Mouse (Mus musculus): ENCODE data around the gene F2rl2. TPM values are rescaled to one million over a fixed set of nuclear protein-coding genes. Genes with fewer than 3 reads are reported as not detected.
A peak's percentile ranks its signal among the peaks of the same experiment; 100 is the strongest.

The F2rl2 gene
- polyA plus RNA-seq, 1 experiment from 2014 or later, result 0.52 TPM

DNA sequence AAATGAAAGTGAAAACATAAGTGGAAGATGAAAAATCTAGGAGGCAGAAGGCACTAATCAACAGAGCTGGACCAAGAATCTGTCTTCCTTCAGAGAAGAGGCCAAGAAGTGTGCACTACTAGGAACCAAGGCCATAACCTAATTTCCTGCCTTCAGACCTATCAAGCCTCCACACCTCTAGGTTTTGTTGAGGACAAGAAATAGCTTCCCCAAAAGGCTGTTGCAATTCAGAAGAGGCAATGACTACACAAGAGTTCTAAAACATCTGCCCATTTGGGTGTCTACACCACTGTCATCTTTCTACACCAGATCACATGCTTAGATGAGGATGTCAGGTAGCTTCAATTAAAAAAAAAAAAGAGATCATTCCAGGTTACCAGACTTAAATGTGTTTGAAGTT lies 15.4 kb downstream of the F2rl2 start:
- Histone ChIP-seq H3K4me2 (no peak overlapping the region), H3K4me3 (replicated peaks) (no peak overlapping the region), H3K36me3 (no peaks in the 10 kb centered on the region), H3K9me3 (replicated peaks) (no peaks in the 10 kb centered on the region), H3K27ac (no peak overlapping the region), H3K9ac (no peak overlapping the region), H3K4me1 (no peaks in the 10 kb centered on the region), H3K27me3 (no peaks in the 10 kb centered on the region)
- ATAC-seq (replicated peaks; ENCODE audit: low FRiP score), result no peak

DNA sequence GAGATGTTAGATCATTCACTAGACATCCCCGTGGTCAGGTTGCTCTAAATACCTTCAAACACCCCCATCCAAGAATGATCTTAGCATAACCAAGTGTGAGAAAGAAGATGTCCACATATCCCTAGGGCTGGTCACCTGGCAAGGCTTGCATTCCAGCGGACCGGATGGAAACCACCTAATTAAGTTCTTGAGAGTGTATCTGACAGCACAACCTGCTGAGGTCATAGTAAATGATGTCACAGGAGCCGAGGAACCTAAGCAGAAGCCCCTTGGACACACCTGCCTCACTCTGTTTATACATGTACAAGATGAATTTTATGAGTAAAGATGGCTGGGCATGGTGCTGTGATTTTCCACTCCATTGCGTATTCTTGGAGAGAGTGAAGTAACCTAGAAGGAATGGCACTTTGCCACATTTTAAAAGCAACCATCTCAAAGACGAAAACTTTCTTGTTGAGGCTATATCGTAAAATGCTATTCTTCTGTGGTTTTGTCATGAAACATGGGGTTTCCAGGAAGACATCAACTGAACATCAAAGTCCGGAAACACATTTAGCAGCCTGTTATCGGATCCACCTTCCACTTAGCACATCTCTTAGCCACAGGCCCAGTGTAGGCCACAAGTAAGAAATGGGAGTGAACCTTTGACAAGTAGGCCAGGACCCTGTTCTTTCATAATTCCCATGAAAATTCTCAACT lies 16.1 kb downstream of the F2rl2 start:
- Histone ChIP-seq H3K27ac (no peak overlapping the region), H3K9ac (no peak overlapping the region), H3K4me2 (no peak overlapping the region), H3K27me3 (no peaks in the 10 kb centered on the region), H3K4me3 (replicated peaks) (no peak overlapping the region), H3K9me3 (replicated peaks) (no peaks in the 10 kb centered on the region), H3K36me3 (no peaks in the 10 kb centered on the region), H3K4me1 (no peaks in the 10 kb centered on the region)
- WGBS, result 85% methylated on average over 9 of the region's 9 CpGs
- ATAC-seq (replicated peaks; ENCODE audit: low FRiP score), result no peak

DNA sequence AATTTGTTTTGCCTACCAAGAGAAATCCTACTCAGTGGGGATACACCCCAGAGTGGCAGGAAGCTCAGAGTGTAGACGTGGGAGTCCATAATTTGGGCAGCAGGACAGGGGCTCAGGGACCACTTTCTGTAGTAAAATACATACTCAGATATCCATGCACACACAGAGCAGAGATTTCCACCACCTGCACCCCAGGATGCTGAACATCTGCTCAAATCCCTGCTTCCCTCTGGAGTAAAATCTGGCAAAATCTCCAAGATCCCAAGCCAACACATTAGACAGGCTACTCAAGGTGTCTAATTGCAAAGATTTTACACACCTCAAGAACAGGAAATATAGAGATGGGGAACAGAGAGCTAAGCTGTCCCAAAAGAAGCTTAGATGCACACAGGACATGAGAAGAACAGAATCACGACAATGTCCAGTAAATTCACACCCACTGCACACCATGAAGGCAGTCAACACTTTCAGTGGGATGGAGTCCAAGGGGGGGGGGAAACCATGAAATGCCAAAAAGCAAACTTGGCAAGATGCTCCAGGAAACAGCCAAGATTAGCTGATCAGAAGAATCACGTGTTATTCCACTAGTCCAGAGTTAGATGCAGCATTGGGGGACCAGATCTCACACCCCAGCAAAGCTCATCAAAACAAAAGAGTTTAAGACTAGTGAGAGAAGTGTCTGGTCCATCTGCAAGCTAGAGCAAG lies 17.8 kb downstream of the F2rl2 start:
- Histone ChIP-seq H3K36me3 (no peaks in the 10 kb centered on the region), H3K27me3 (no peaks in the 10 kb centered on the region), H3K9ac (no peak overlapping the region), H3K9me3 (replicated peaks) (no peaks in the 10 kb centered on the region), H3K4me2 (no peak overlapping the region), H3K4me1 (no peaks in the 10 kb centered on the region), H3K4me3 (replicated peaks) (no peak overlapping the region), H3K27ac (no peak overlapping the region)
- ATAC-seq (replicated peaks; ENCODE audit: low FRiP score), result no peak
- WGBS, result 66% methylated on average over 3 of the region's 3 CpGs

DNA sequence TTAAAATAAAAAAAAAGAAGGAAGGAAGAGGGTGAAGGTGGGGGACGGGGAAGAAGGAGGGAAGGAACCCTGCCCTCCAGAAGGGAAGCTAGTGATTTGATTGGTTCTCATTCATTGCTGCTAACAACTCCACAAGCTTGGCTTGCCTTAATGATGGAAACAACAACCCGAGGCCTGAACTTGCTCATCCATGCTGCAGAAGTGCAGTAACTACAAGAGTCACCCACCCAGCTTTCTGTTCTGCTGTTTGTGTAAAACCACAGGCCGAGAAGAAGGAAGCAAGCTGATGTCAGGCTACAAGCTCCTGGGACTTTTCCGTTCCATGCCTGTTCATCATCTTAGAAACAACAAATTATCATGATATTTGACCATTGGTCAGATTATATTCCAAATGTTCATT lies 18.7 kb downstream of the F2rl2 start:
- no peak overlapping the region for H3K4me3 ChIP-seq (replicated peaks)
- ATAC-seq (replicated peaks; ENCODE audit: low FRiP score), result no peak
- WGBS, result 73% methylated on average over 4 of the region's 4 CpGs
- no peaks in the 10 kb centered on the region for H3K36me3 ChIP-seq
- H3K9me3 ChIP-seq (replicated peaks), result no peaks in the 10 kb centered on the region
- no peaks in the 10 kb centered on the region for H3K27me3 ChIP-seq
- 0 out of 2 replicates have a peak, but pooled peaks cover 3% of the 10 kb centered on the region for H3K4me1 ChIP-seq
- H3K4me2 ChIP-seq, result no peak overlapping the region
- H3K27ac ChIP-seq, result no peak overlapping the region
- no peak overlapping the region for H3K9ac ChIP-seq

DNA sequence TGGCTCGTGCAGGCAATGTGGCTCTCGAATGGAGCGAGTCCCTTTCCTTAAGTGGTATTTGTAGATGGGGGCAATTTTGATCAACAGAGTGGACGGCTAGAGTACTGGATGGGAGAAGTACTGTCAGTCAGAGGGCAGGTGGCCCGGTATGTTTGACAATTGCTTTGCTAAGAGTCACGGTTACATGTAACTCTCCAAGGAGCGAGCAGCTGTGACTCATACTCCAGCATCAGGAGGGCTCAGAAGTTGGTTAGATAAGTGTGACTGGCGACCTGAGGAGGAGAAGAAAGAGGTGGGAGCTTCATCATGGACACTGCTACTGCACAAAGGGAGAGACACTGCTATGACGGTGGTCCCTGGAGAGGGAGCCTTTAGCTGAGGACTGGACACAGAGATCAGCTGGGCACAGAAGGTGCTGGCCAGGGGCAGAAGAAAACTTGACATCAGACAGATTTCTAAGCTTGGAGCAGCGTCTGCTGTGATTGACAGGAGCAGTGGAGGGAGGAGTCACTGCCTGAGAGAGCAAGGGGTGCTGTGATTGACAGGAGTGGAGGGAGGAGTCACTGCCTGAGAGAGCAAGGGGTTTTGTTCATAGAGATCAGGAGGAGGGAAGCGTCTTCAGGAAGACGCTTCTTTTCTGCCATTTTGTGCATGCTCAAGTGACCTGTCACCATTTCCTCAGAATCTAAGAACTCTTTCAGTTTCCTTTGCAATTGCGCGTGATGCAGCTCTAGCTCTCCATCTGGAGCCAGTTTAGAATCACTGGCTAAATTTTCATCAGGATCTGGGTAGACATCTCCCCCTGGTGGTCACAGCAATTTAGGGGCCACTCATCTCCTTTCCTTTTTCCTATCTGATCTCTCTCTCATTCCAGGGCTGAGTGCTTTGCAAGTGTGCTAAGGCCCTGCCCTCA lies 22.9 kb downstream of the F2rl2 start:
- peak; percentile 71 for ATAC-seq (replicated peaks; ENCODE audit: low FRiP score)
- Histone ChIP-seq H3K4me3 (replicated peaks) (peak overlapping the region; percentile 35), H3K9me3 (replicated peaks) (no peaks in the 10 kb centered on the region), H3K4me2 (peak overlapping the region; percentile 58), H3K27ac (no peak overlapping the region), H3K4me1 (0 out of 2 replicates have a peak, but pooled peaks cover 3% of the 10 kb centered on the region), H3K27me3 (no peaks in the 10 kb centered on the region), H3K36me3 (no peaks in the 10 kb centered on the region), H3K9ac (no peak overlapping the region)
- WGBS, result 58% methylated on average over 14 of the region's 14 CpGs

DNA sequence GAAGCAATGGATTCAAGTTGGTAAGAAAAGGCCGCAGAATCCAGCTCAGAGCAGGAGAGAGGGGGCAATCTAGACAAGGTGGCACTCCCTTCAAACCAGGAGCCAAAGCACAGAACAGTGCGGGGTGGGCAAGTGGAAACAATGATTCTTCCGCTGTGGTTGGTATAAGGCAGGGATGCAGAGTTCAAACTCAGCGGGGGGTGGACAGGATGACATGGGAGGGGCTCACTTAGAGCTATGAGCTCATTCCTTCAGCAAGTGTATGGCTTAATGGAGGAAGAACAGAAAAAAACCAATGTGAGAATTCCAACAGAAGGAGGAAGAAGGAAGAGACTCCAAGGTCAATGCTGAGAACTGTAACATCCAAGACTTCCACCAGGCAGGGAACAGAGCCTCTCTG lies 33.8 kb downstream of the F2rl2 start:
- Histone ChIP-seq H3K27ac (no peak overlapping the region), H3K4me3 (replicated peaks) (no peak overlapping the region), H3K9me3 (replicated peaks) (no peaks in the 10 kb centered on the region), H3K27me3 (no peaks in the 10 kb centered on the region), H3K9ac (no peak overlapping the region), H3K4me2 (no peak overlapping the region), H3K36me3 (no peaks in the 10 kb centered on the region), H3K4me1 (no peaks in the 10 kb centered on the region)
- WGBS, result 95% methylated on average over 4 of the region's 4 CpGs
- ATAC-seq (replicated peaks; ENCODE audit: low FRiP score), result no peak

DNA sequence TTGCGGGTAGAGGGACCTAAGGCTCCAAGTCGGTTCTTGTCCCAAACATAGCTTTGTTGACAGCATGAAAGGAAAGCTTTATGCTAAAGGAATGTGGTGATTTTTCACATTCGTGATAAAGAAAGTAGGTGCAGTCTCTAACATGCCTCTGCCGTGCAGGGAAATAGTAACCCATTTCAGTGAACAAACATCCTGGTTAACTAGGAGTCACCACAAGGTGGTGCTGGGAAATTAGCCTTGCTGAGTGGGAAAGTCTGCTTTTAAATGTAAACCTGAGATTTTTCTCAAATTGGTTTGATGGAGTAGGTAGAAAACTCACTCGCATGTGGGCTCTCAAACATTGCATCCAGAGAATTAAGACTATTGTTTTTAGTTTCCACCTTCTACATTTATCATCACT lies 43.0 kb downstream of the F2rl2 start:
- 71% methylated on average over 5 of the region's 5 CpGs for WGBS
- no peak overlapping the region for H3K27ac ChIP-seq
- H3K4me3 ChIP-seq (replicated peaks), result no peak overlapping the region
- no peaks in the 10 kb centered on the region for H3K36me3 ChIP-seq
- ATAC-seq (replicated peaks; ENCODE audit: low FRiP score), result no peak
- H3K9me3 ChIP-seq (replicated peaks), result no peaks in the 10 kb centered on the region
- no peak overlapping the region for H3K4me2 ChIP-seq
- H3K9ac ChIP-seq, result no peak overlapping the region
- no peaks in the 10 kb centered on the region for H3K27me3 ChIP-seq
- peaks cover 7% of the 10 kb centered on the region for H3K4me1 ChIP-seq

DNA sequence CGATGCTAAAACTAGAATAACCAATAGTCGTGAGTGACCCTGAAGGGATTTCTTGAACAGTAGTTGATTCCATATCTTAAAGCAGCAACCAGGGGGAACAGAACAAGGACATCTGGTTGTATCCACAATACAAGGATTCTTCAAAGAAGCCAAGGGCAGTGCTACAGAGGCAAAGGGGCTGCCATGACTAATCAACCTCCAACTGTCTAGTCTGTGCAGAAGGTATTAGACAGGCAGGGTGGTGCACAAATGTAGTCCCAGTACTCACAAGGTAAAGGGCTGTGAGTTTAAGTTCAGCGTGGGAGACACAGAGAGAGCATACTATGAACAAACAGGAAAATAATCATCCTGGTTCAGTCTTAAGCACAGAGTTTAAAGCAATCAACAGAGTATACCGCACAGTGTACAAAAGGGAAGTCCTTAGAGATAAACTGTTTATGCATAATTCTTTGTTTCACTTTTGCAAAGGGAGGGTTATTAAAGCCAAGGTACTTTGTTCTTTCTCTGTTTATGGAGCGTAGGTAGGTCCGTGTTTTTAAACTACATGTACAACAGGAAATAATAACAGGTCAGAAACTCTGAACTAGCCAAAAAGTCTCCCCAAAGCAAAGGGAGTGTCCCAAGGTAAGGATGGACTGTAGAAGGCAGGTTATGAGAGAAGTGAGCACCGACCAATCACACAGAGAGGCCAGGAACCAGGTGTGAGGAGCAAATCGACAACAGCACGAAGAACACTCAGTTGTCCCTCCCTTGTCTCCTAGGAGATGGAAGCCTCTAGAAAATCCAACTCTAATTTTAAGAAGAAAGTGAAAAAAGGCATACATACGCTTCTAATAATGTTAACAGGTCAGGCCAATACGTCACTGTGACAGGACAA lies 45.4 kb downstream of the F2rl2 start:
- H3K4me2 ChIP-seq, result no peak overlapping the region
- no peaks in the 10 kb centered on the region for H3K36me3 ChIP-seq
- ATAC-seq (replicated peaks; ENCODE audit: low FRiP score), result no peak
- H3K9me3 ChIP-seq (replicated peaks), result no peaks in the 10 kb centered on the region
- no peak overlapping the region for H3K9ac ChIP-seq
- no peaks in the 10 kb centered on the region for H3K27me3 ChIP-seq
- no peak overlapping the region for H3K4me3 ChIP-seq (replicated peaks)
- H3K4me1 ChIP-seq, result peaks cover 7% of the 10 kb centered on the region
- no peak overlapping the region for H3K27ac ChIP-seq
- WGBS, result 79% methylated on average over 11 of the region's 11 CpGs

DNA sequence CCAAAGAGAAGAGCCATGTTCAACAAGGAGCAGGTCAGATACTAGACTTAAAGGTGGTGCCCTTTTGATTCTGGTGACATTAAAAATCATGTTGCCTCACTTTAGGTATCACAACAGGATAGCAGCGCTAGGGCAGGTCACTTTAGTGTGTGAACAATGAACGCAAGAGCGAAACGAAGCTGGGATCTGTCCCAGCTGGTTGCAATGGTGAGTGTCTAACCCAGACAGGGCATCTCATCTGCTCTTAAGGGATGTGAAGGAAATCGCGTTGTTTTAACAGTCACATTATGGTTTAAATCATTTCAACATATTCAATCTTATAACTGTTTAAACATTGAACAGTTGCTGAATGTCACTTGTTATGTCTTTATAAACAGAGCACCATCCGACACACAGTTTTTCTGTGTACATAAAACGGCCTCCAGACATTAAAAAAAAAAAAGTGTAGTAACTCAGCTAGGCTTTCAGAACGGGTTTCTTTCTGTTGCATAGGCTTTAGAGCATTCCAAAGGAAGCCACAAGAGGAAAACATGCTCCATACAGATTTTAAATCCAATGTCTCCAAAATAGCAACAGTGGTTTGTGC lies 46.3 kb downstream of the F2rl2 start:
- Histone ChIP-seq H3K4me2 (no peak overlapping the region), H3K27me3 (no peaks in the 10 kb centered on the region)
- WGBS, result 55% methylated on average over 9 of the region's 9 CpGs

DNA sequence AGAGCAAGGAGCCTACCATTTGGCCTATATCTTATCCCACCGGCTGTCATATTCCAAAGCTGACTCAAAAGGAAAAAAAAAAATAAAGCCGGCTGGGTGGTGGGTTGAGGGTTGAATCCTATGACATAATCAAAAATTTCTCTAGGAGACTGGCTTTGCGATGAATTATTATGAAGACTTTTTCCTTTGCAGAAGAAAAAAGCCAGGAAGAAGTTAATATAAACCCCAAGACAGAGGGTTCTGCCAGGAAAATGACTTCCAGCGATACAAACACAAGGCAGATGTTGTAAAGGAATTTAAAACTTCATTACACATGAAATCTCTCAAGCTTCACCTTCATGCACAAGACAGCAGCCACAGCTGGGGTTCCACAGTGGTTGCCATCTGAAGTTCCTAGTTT lies 48.8 kb downstream of the F2rl2 start:
- Histone ChIP-seq H3K4me1 (peaks cover 7% of the 10 kb centered on the region), H3K4me3 (replicated peaks) (no peak overlapping the region), H3K27ac (no peak overlapping the region), H3K27me3 (no peaks in the 10 kb centered on the region), H3K9me3 (replicated peaks) (no peaks in the 10 kb centered on the region), H3K36me3 (no peaks in the 10 kb centered on the region), H3K4me2 (no peak overlapping the region), H3K9ac (no peak overlapping the region)
- ATAC-seq (replicated peaks; ENCODE audit: low FRiP score), result no peak
- 67% methylated on average over 4 of the region's 4 CpGs for WGBS

More for the DNA sequence above, 46.3 kb downstream of the F2rl2 start:
- Histone ChIP-seq H3K4me3 (replicated peaks) (no peak overlapping the region), H3K27ac (peak overlapping the region; percentile 64; the same call in 1 of the 2 replicates), H3K9me3 (replicated peaks) (no peaks in the 10 kb centered on the region), H3K4me1 (peaks cover 7% of the 10 kb centered on the region), H3K9ac (no peak overlapping the region), H3K36me3 (no peaks in the 10 kb centered on the region)
- no peak for ATAC-seq (replicated peaks; ENCODE audit: low FRiP score)

DNA sequence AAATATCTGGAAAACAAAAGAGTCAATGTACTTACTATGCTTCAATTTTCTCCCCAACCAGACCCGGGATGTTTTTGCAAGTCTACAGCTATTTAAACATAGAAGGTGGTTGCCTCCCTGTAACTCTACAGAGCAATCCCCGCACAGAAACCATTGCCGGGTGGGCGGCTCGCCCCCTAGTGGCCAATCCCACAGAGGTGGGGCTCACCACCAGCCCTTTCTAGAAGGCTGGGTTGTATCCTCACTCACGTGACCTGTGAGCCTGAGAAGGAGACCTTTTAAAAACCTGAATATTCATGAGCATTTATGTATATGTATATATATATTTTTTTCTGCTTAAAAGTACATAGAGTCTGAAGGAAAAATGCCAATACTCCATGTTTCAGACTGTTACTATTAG lies 49.9 kb downstream of the F2rl2 start:
- Histone ChIP-seq H3K27ac (no peak overlapping the region), H3K27me3 (no peaks in the 10 kb centered on the region), H3K4me1 (peaks cover 7% of the 10 kb centered on the region), H3K4me2 (no peak overlapping the region), H3K9me3 (replicated peaks) (no peaks in the 10 kb centered on the region), H3K36me3 (no peaks in the 10 kb centered on the region), H3K4me3 (replicated peaks) (no peak overlapping the region), H3K9ac (no peak overlapping the region)
- 12% methylated on average over 6 of the region's 6 CpGs for WGBS
- ATAC-seq (replicated peaks; ENCODE audit: low FRiP score), result 0 out of 2 replicates have a peak, but pooled peaks have one; percentile 36
